Mouse (Mus musculus) layer of hippocampus, adult 9-11 months (tissue): ENCODE data around the gene Svbp.

Experiments
- DNase-seq: peaks from one replicate; pipeline ENCODE4 v3.0.0; 2022

Gene Svbp

GRCm38 (mm10) chr4:119247462-119248235, 52.5 kb downstream of the Svbp start:
- peak; percentile 37 for DNase-seq

DNA sequence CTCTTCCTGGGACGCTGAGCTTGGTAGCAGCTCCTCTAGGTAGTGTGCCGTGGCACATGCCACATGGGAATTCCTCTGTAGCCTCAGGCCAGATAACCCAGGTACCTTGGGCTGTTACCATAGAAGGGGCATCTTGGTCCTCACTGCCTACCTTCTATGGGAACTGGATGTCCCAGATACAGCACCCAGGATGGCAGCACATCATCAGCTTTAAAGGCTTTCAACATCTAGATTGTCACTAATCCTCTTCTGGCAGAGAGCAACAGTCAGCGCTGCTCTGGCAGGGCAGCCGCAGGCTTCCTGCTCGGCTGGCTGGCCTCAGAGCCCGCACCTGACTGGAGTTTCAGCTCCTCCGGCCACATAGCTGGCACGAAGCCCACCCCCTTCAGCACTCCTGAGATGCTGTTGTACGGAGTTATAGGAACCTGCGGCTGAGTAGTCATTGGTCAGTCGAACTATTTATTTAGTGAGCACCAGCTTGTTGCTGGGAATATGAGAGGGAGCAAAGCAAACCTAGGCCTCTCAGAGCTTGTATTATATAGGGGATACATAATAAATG, 53.4 kb downstream of the Svbp start:
- DNase-seq: no peak
